Mouse (Mus musculus) embryo, embryonic 10.5 days (tissue): Measurements from ENCODE around the gene Rasa1.

Experiments
- DNase-seq: peaks from one replicate; pipeline ENCODE4 v3.0.0-alpha.2; 2015; ENCODE audit warnings: low spot score

Gene Rasa1

GRCm38 (mm10) chr13:85288843-85289713, at the start of gene Rasa1:
Gene Rasa1, minus strand, starts transcription at chr13:85289130.
- peak; percentile 96 for DNase-seq

- DNase-seq, result no peak
Measured at GRCm38 (mm10) chr13:85311547-85311946, 22.6 kb upstream of the Rasa1 start.

GRCm38 (mm10) chr13:85310968-85311367, 22.0 kb upstream of the Rasa1 start:
- peak; percentile 27 for DNase-seq

GRCm38 (mm10) chr13:85310483-85310882, 21.6 kb upstream of the Rasa1 start:
- DNase-seq, result no peak

GRCm38 (mm10) chr13:85306039-85306438, 17.1 kb upstream of the Rasa1 start:
- DNase-seq, result no peak

- DNase-seq, result no peak
Measured at GRCm38 (mm10) chr13:85290651-85291050, 1.7 kb upstream of the Rasa1 start.

GRCm38 (mm10) chr13:85288574-85288842, 422 bp downstream of the Rasa1 start:
- DNase-seq, result no peak

- peak; percentile 74 for DNase-seq
Measured at GRCm38 (mm10) chr13:85287876-85288573, 905 bp downstream of the Rasa1 start.

GRCm38 (mm10) chr13:85282626-85283025, 6.3 kb downstream of the Rasa1 start:
- DNase-seq, result no peak

GRCm38 (mm10) chr13:85278951-85279350, 10.0 kb downstream of the Rasa1 start:
- no peak for DNase-seq

GRCm38 (mm10) chr13:85274572-85274971, 14.4 kb downstream of the Rasa1 start:
- no peak for DNase-seq

- no peak for DNase-seq
Measured at GRCm38 (mm10) chr13:85273788-85274187, 15.1 kb downstream of the Rasa1 start.

- no peak for DNase-seq
Measured at GRCm38 (mm10) chr13:85238760-85239159, 50.2 kb downstream of the Rasa1 start.

GRCm38 (mm10) chr13:85218656-85219055, 70.3 kb downstream of the Rasa1 start:
- no peak for DNase-seq

GRCm38 (mm10) chr13:85210353-85210752, 78.6 kb downstream of the Rasa1 start:
- DNase-seq, result no peak

GRCm38 (mm10) chr13:85208656-85209055, 80.3 kb downstream of the Rasa1 start:
- DNase-seq, result no peak

- peak; percentile 12 for DNase-seq
Measured at GRCm38 (mm10) chr13:85207493-85207892, 81.4 kb downstream of the Rasa1 start.

- no peak for DNase-seq
Measured at GRCm38 (mm10) chr13:85191253-85191652, 97.7 kb downstream of the Rasa1 start.

GRCm38 (mm10) chr13:85189644-85190121, 99.2 kb downstream of the Rasa1 start:
- DNase-seq, result no peak

- peak; percentile 94 for DNase-seq
Measured at GRCm38 (mm10) chr13:85188903-85189643, 99.9 kb downstream of the Rasa1 start, which contains the start of gene Ccnh. Gene Ccnh, plus strand, starts transcription at chr13:85189408.
